Mouse (Mus musculus) testis, adult 2 months (tissue): ENCODE measurements around the gene Chrm4.

ENCODE experiments used
- CTCF ChIP-seq: fragments of 200-500 bp; IDR thresholded peaks from 2 replicates; pipeline ENCODE4 v1.5.1; 2012; ENCODE audit warnings: low read depth, mild to moderate bottlenecking, inconsistent platforms, low read length, moderate library complexity; ENCODE audit not compliant: control insufficient read depth, insufficient read depth, insufficient replicate concordance
- POLR2A ChIP-seq: fragments of 200-500 bp; IDR thresholded peaks from 2 replicates; pipeline ENCODE4 v1.6.1; 2012; ENCODE audit warnings: low read depth, mild to moderate bottlenecking, inconsistent platforms, low read length, moderate library complexity; ENCODE audit not compliant: control insufficient read depth

DNA sequence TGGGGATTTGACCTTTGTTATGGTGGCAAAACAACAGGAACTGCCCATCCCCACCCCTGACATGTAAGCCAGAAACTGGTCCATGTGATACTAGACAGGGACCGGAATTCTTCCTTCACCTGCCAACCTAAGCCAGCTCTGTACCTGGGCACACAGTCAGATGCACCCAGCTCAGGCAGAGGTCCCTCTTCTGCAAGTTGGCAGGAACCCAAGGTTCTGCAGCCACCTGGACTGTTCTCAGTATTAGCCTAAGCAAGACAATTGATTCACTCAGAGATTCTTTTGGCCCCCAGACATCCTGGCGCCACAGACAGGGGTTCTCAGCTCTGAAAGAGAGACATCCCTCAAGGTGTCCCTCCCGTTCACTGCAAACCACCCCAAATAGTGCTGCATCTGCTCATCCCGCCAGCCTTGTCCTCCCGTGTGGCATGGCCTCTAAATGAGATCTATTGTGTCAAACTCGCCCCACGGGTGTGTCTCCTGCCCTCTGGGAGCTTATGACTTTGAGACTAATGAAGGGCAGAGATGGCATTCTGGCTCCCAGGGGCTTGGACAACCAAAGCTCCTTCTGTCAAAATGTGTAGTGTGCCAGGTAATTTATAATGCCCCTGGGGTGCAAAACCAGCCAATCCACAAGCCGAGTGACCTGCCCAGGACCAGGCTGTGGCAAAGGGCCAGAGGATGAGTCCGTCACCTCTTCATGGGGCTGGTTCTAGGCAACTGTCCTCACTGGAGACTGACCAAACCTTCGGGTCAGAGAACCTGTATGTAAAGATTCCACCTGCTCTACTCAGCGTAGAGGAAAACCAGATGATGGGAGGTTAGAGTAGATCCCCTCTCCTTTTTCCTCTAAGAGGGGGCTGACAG lies 32.7 kb downstream of the Chrm4 start:
- TF ChIP-seq CTCF (no peak), POLR2A (no peak)
